Mouse (Mus musculus): Measurements from ENCODE around the gene Olfr694.

DNA sequence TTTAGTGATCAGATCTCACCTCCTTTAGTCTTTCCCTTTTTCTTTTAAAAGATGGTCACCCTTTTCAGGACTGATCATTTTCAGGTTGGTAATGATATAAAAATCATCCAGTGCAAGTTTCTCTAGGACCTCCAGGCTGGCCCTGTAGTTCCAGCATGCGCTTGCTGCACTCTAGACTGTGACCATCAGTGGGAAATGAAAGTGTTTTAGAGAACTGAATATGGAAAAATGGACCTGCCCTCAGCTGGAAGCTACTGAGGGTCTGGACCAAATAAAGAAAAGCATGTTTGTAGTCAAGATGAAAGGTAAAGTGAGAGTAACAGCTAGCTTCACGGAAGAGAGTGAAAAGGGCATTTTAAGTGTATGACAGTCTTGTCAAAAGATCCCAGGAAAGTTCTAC is 6.2 kb downstream of the Olfr694 start:
- TF ChIP-seq EP300 (IDR thresholded peaks at IDR 0.05; ENCODE audit: insufficient read depth, low read depth, low read length): no peak
- no peak for TF ChIP-seq CTCF (IDR thresholded peaks at IDR 0.05)
- no peak for TF ChIP-seq POLR2A (IDR thresholded peaks at IDR 0.05; ENCODE audit: insufficient read depth, low read depth, low read length)

Data from heart, adult 2 months (tissue).